Mouse (Mus musculus): ENCODE measurements around the gene Tmcc3. TPM values are rescaled to one million over a fixed set of nuclear protein-coding genes. Genes with fewer than 3 reads are reported as not detected.

Gene Tmcc3
- polyA plus RNA-seq, 1 experiment = not detected

GRCm38 (mm10) chr10:94630771-94631280 lies 319.1 kb downstream of the Tmcc3 start:
- TF ChIP-seq POLR2A (IDR thresholded peaks at IDR 0.05; ENCODE audit: insufficient read depth, low read depth, low read length) (no peak), CTCF (IDR thresholded peaks at IDR 0.05; ENCODE audit: insufficient read depth, low read depth, low read length) (no peak)
- no peaks in the 10 kb centered on the region for H3K4me1 ChIP-seq (ENCODE audit: control insufficient read depth, insufficient read depth, low read length)
- H3K27ac ChIP-seq (ENCODE audit: insufficient read depth, low read depth, low read length) = no peak overlapping the region
- no peak overlapping the region for H3K4me3 ChIP-seq (ENCODE audit: insufficient read depth, low read depth, low read length)
- 70% methylated on average over 4 of the region's 4 CpGs for WGBS

DNA sequence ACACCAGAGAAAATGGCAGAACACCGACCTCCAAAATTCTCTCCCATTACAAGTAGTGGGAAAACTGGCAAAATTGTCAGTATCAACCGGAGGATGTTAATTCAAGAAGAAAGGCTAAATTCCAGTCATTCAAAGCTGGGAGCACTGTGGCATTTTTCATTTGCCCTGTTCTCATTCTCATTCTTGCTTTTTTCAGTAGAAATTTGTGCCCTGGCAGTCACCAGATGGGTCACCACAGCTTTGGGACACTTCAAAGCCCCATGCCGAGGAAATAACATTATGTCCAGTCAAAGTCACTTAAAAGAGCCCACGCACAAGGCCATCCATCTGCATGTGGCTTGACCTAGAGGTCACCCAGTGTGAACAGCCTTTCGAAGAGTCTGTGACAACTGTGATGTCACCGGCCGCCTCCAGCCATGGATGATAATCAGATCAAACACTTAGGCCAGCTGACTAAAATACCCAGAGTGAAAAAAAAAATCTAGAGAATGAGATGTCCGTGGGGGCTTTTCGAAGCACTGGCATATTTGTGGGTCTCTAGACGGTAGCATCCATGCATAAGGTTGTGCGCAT lies 319.9 kb downstream of the Tmcc3 start:
- 88% methylated on average over 11 of the region's 11 CpGs for WGBS
- TF ChIP-seq POLR2A (IDR thresholded peaks at IDR 0.05; ENCODE audit: insufficient read depth, low read depth, low read length) (no peak), CTCF (IDR thresholded peaks at IDR 0.05; ENCODE audit: insufficient read depth, low read depth, low read length) (no peak)
- H3K4me1 ChIP-seq (ENCODE audit: control insufficient read depth, insufficient read depth, low read length) = no peaks in the 10 kb centered on the region
- H3K27ac ChIP-seq (ENCODE audit: insufficient read depth, low read depth, low read length) = no peak overlapping the region
- no peak overlapping the region for H3K4me3 ChIP-seq (ENCODE audit: insufficient read depth, low read depth, low read length)

GRCm38 (mm10) chr10:94632245-94632644 lies 320.5 kb downstream of the Tmcc3 start:
- no peak overlapping the region for H3K27ac ChIP-seq (ENCODE audit: insufficient read depth, low read depth, low read length)
- TF ChIP-seq CTCF (IDR thresholded peaks at IDR 0.05; ENCODE audit: insufficient read depth, low read depth, low read length) = no peak
- TF ChIP-seq POLR2A (IDR thresholded peaks at IDR 0.05; ENCODE audit: insufficient read depth, low read depth, low read length) = no peak
- no peaks in the 10 kb centered on the region for H3K4me1 ChIP-seq (ENCODE audit: control insufficient read depth, insufficient read depth, low read length)
- WGBS = 89% methylated on average over 5 of the region's 5 CpGs
- no peak overlapping the region for H3K4me3 ChIP-seq (ENCODE audit: insufficient read depth, low read depth, low read length)

- TF ChIP-seq POLR2A (IDR thresholded peaks at IDR 0.05; ENCODE audit: insufficient read depth, low read depth, low read length) (no peak), CTCF (IDR thresholded peaks at IDR 0.05; ENCODE audit: insufficient read depth, low read depth, low read length) (no peak)
- no peak overlapping the region for H3K27ac ChIP-seq (ENCODE audit: insufficient read depth, low read depth, low read length)
- H3K4me3 ChIP-seq (ENCODE audit: insufficient read depth, low read depth, low read length) = no peak overlapping the region
- 95% methylated on average over 5 of the region's 5 CpGs for WGBS
- no peaks in the 10 kb centered on the region for H3K4me1 ChIP-seq (ENCODE audit: control insufficient read depth, insufficient read depth, low read length)
Observed at GRCm38 (mm10) chr10:94638599-94638998, 326.9 kb downstream of the Tmcc3 start.

- H3K4me3 ChIP-seq (ENCODE audit: insufficient read depth, low read depth, low read length) = no peak overlapping the region
- H3K4me1 ChIP-seq (ENCODE audit: control insufficient read depth, insufficient read depth, low read length) = no peaks in the 10 kb centered on the region
- WGBS = 80% methylated on average over 5 of the region's 5 CpGs
- H3K27ac ChIP-seq (ENCODE audit: insufficient read depth, low read depth, low read length) = no peak overlapping the region
- TF ChIP-seq CTCF (IDR thresholded peaks at IDR 0.05; ENCODE audit: insufficient read depth, low read depth, low read length) (no peak), POLR2A (IDR thresholded peaks at IDR 0.05; ENCODE audit: insufficient read depth, low read depth, low read length) (no peak)
Observed at GRCm38 (mm10) chr10:94639281-94639680, 327.5 kb downstream of the Tmcc3 start.

DNA sequence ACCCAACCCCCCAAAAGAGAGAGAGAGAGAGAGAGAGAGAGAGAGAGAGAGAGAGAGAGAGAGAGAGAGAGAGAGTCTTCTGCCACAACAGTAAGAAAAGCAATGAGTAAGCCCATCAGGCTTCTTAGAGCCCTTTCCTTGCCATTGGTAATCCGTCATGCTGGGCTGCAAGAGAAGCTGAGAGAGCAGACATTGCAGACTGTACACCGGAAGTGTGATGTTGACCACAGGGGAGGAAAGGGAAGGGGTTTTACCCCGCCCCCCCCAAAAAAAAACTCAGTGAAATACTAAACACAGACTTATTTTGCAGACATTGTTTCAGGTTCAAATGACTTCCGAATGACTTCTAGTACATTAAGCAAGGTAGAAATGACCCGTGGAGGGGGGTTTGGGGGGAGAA lies 328.3 kb downstream of the Tmcc3 start:
- Histone ChIP-seq H3K4me1 (ENCODE audit: control insufficient read depth, insufficient read depth, low read length) (no peaks in the 10 kb centered on the region), H3K4me3 (ENCODE audit: insufficient read depth, low read depth, low read length) (no peak overlapping the region), H3K27ac (ENCODE audit: insufficient read depth, low read depth, low read length) (no peak overlapping the region)
- 77% methylated on average over 5 of the region's 5 CpGs for WGBS
- no peak for TF ChIP-seq POLR2A (IDR thresholded peaks at IDR 0.05; ENCODE audit: insufficient read depth, low read depth, low read length)
- TF ChIP-seq CTCF (IDR thresholded peaks at IDR 0.05; ENCODE audit: insufficient read depth, low read depth, low read length) = no peak

Other genes starting within 250 kb of the Tmcc3 start
- not detected in 2 replicates for gene Nr2c1, start 163.9 kb upstream of the Tmcc3 start, polyA plus RNA-seq (2012; ENCODE audit: insufficient read depth, insufficient read length, low replicate concordance, missing spikeins)
- gene Ndufa12, start 113.2 kb upstream of the Tmcc3 start, polyA plus RNA-seq (2012; ENCODE audit: insufficient read depth, insufficient read length, low replicate concordance, missing spikeins) = 1,157 TPM in 1 of 2 replicates, not detected in the other
- gene Gm4792, start 13.2 kb upstream of the Tmcc3 start, polyA plus RNA-seq (2012; ENCODE audit: insufficient read depth, insufficient read length, low replicate concordance, missing spikeins) = not detected in 2 replicates